Mouse (Mus musculus) cerebellum, adult 2 months (tissue): ENCODE measurements around the gene Mag.

Source experiments
- CTCF ChIP-seq: fragments of 200-500 bp; IDR thresholded peaks from 2 replicates; pipeline ENCODE4 v1.5.1; 2011; ENCODE audit warnings: low read depth, mild to moderate bottlenecking, control low read depth, low read length, moderate library complexity, borderline replicate concordance; ENCODE audit not compliant: insufficient read depth
- POLR2A ChIP-seq: fragments of 200-500 bp; IDR thresholded peaks from 2 replicates; pipeline ENCODE4 v1.6.1; 2011; ENCODE audit warnings: low read length, control low read depth, borderline replicate concordance; ENCODE audit not compliant: insufficient read depth

DNA sequence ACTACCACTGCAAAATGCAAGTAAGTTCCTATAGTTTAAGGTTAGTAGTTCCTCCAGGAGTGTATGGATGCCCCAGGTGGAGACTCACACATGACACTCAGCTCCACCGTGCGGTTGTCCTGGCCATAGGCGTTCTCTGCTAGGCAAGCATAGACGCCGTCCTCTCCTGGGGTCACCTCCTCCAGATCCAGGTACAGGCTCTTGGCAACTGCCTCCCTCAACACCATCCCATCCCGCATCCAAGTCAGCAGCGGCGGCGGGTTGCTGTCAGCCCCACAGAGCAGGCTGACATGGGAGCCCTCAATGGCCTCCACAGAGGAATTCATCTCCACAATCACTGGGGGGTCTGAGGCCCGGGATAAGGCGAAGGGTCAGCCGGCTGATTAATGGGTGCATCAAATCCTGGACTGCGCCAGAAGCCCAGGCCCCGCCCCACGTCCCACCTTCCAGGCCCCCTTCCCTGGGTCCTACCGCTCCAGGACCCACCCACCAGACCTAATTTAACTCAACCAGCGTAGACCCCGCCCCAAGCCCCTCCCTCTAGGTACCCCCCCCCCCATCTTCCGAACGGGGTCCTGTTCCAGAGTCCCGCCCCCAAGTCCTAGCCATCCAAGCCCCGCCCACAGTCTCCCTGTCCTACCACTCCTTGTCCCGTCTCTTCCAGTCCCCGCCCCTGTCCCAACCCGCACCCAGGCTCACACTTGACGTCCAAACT, 6.2 kb downstream of the Mag start:
- TF ChIP-seq CTCF (no peak), POLR2A (no peak)
